Mouse (Mus musculus) CH12.LX (cell line): ENCODE results near the gene Nedd8. TPM values are rescaled to one million over a fixed set of nuclear protein-coding genes. Genes with fewer than 3 reads are reported as not detected.

ENCODE experiments used
- DNase-seq: peaks from one replicate; pipeline ENCODE4 v3.0.0-alpha.2; 2013; ENCODE audit errors: extremely low read depth
- H3K27ac ChIP-seq: 2 replicates; pipeline ENCODE4 v1.5.1; 2012; ENCODE audit warnings: low read depth, mild to moderate bottlenecking, control low read depth, moderate library complexity; ENCODE audit not compliant: insufficient read depth
- H3K27me3 ChIP-seq: replicated peaks from 2 replicates; pipeline ENCODE3; 2012; ENCODE audit warnings: inconsistent platforms
- H3K36me3 ChIP-seq, 2 experiments: replicated peaks in 1 of 2; 2 replicates each; pipeline versions ENCODE3 to v1.6.1; 2012; ENCODE audit warnings: inconsistent platforms in 1 of 2, low read length in 1 of 2, mild to moderate bottlenecking in 1 of 2, mixed read lengths in 1 of 2, moderate library complexity in 1 of 2; ENCODE audit not compliant: control insufficient read depth in 1 of 2, insufficient read depth in 1 of 2
- H3K4me1 ChIP-seq, 2 experiments: 2 replicates each; pipeline ENCODE4 v1.6.1; 2012; ENCODE audit warnings: inconsistent platforms in 1 of 2, moderate library complexity in 1 of 2; ENCODE audit not compliant: insufficient read depth in 2 of 2, control insufficient read depth in 1 of 2
- H3K4me2 ChIP-seq: 2 replicates; pipeline ENCODE4 v1.6.1; 2012; ENCODE audit warnings: low read depth, mild to moderate bottlenecking, control low read depth; ENCODE audit not compliant: poor library complexity, insufficient read depth, severe bottlenecking
- H3K4me3 ChIP-seq, 3 experiments: fragments of 150-350 bp in 1 of 3; sonication (generic) in 1 of 3; replicated peaks in 1 of 3; 2 replicates each; pipeline versions ENCODE3 to v1.5.1; 2011 to 2012; ENCODE audit warnings: low read depth in 2 of 3, low read length in 2 of 3, mild to moderate bottlenecking in 2 of 3, moderate library complexity in 2 of 3, control low read depth in 1 of 3, improper control_type of control experiment in 1 of 3, inconsistent platforms in 1 of 3, mixed read lengths in 1 of 3; ENCODE audit not compliant: poor library complexity in 1 of 3
- H3K79me2 ChIP-seq: replicated peaks from 2 replicates; pipeline ENCODE4 v1.6.1; 2012; ENCODE audit warnings: mild to moderate bottlenecking, moderate library complexity; ENCODE audit not compliant: control insufficient read depth, poor library complexity, insufficient read depth, severe bottlenecking; ENCODE audit errors: extremely low read depth
- H3K9ac ChIP-seq: 2 replicates; pipeline ENCODE4 v1.6.1; 2012; ENCODE audit warnings: low read depth, mild to moderate bottlenecking, control low read depth, moderate library complexity; ENCODE audit not compliant: insufficient read depth
- H3K9me3 ChIP-seq: replicated peaks from 2 replicates; pipeline ENCODE3; 2012; ENCODE audit warnings: low read length, inconsistent platforms, mixed read lengths
- CHD1 ChIP-seq: IDR thresholded peaks from 2 replicates; pipeline ENCODE4 v1.6.1; 2012; ENCODE audit warnings: low read depth, low read length, improper control_type of control experiment, inconsistent platforms
- CTCF ChIP-seq, 2 experiments: IDR thresholded peaks in 1 of 2; conservative IDR thresholded peaks in 1 of 2; 2 replicates each; pipeline ENCODE4 v1.5.1; 2011 to 2012; ENCODE audit warnings: low read depth in 2 of 2, low read length in 2 of 2, improper control_type of control experiment in 1 of 2, inconsistent platforms in 1 of 2, mild to moderate bottlenecking in 1 of 2, moderate library complexity in 1 of 2
- ELF1 ChIP-seq: IDR thresholded peaks from 2 replicates; pipeline ENCODE4 v1.6.1; 2014; ENCODE audit warnings: low read depth, mild to moderate bottlenecking, inconsistent platforms, low read length, improper control_type of control experiment
- EP300 ChIP-seq: IDR thresholded peaks from 2 replicates; pipeline ENCODE4 v1.6.1; 2011; ENCODE audit warnings: low read length, improper control_type of control experiment
- IRF4 ChIP-seq: IDR thresholded peaks from 2 replicates; pipeline ENCODE4 v1.6.1; 2014; ENCODE audit warnings: low read depth, mild to moderate bottlenecking, inconsistent platforms, low read length, improper control_type of control experiment
- JUND ChIP-seq: conservative IDR thresholded peaks from 2 replicates; pipeline ENCODE4 v1.6.1; 2011; ENCODE audit warnings: low read depth, low read length, improper control_type of control experiment
- MAFK ChIP-seq: IDR thresholded peaks from 2 replicates; pipeline ENCODE4 v1.6.1; 2011; ENCODE audit warnings: low read length, improper control_type of control experiment; ENCODE audit not compliant: insufficient replicate concordance
- MAX ChIP-seq: IDR thresholded peaks from 2 replicates; pipeline ENCODE4 v1.6.1; 2011; ENCODE audit warnings: low read length, improper control_type of control experiment
- MAZ ChIP-seq: IDR thresholded peaks from 2 replicates; pipeline ENCODE4 v1.6.1; 2012; ENCODE audit warnings: low read depth, mild to moderate bottlenecking, inconsistent platforms, low read length, improper control_type of control experiment, moderate library complexity
- MEF2A ChIP-seq: IDR thresholded peaks from 2 replicates; pipeline ENCODE4 v1.6.1; 2014; ENCODE audit warnings: low read depth, mild to moderate bottlenecking, inconsistent platforms, low read length, improper control_type of control experiment, borderline replicate concordance
- MYC ChIP-seq: IDR thresholded peaks from 2 replicates; pipeline ENCODE4 v1.6.1; 2011; ENCODE audit warnings: low read depth, mild to moderate bottlenecking, improper control_type of control experiment, low read length
- NRF1 ChIP-seq: IDR thresholded peaks from 2 replicates; pipeline ENCODE4 v1.6.1; 2014; ENCODE audit warnings: low read depth, mild to moderate bottlenecking, inconsistent platforms, low read length, improper control_type of control experiment, moderate library complexity
- PAX5 ChIP-seq: IDR thresholded peaks from 2 replicates; pipeline ENCODE4 v1.6.1; 2012; ENCODE audit warnings: low read length, inconsistent platforms, mixed read lengths
- POLR2A ChIP-seq: IDR thresholded peaks from 2 replicates; pipeline ENCODE4 v1.6.1; 2011; ENCODE audit warnings: low read depth, mild to moderate bottlenecking, improper control_type of control experiment, low read length
- POLR2AphosphoS2 ChIP-seq: IDR thresholded peaks from 2 replicates; pipeline ENCODE4 v1.6.1; 2011; ENCODE audit warnings: low read depth, low read length, improper control_type of control experiment
- RAD21 ChIP-seq: IDR thresholded peaks from 2 replicates; pipeline ENCODE4 v1.6.1; 2011; ENCODE audit warnings: low read depth, mild to moderate bottlenecking, low read length, improper control_type of control experiment, moderate library complexity
- RCOR1 ChIP-seq: conservative IDR thresholded peaks from 2 replicates; pipeline ENCODE4 v1.6.1; 2012; ENCODE audit warnings: low read depth, mild to moderate bottlenecking, inconsistent platforms, low read length, improper control_type of control experiment
- SMC3 ChIP-seq: IDR thresholded peaks from 2 replicates; pipeline ENCODE4 v1.6.1; 2011; ENCODE audit warnings: low read depth, low read length, improper control_type of control experiment
- TBP ChIP-seq: conservative IDR thresholded peaks from 2 replicates; pipeline ENCODE4 v1.6.1; 2011; ENCODE audit warnings: low read depth, low read length, improper control_type of control experiment
- TCF12 ChIP-seq: IDR thresholded peaks from 2 replicates; pipeline ENCODE4 v1.6.1; 2014; ENCODE audit warnings: low read depth, mild to moderate bottlenecking, inconsistent platforms, low read length, improper control_type of control experiment
- USF1 ChIP-seq: IDR thresholded peaks from 2 replicates; pipeline ENCODE4 v1.6.1; 2014; ENCODE audit warnings: low read depth, mild to moderate bottlenecking, inconsistent platforms, low read length, improper control_type of control experiment
- USF2 ChIP-seq: conservative IDR thresholded peaks from 2 replicates; pipeline ENCODE4 v1.6.1; 2011; ENCODE audit warnings: low read depth, low read length, improper control_type of control experiment
- ZC3H11A ChIP-seq: IDR thresholded peaks from 2 replicates; pipeline ENCODE4 v1.6.1; 2012; ENCODE audit warnings: low read depth, mild to moderate bottlenecking, inconsistent platforms, low read length, improper control_type of control experiment
- ZMIZ1 ChIP-seq: IDR thresholded peaks from 2 replicates; pipeline ENCODE4 v1.6.1; 2012; ENCODE audit warnings: low read depth, mild to moderate bottlenecking, inconsistent platforms, low read length, improper control_type of control experiment
- ZNF384 ChIP-seq: IDR thresholded peaks from 2 replicates; pipeline ENCODE4 v1.6.1; 2012; ENCODE audit warnings: low read depth, low read length, improper control_type of control experiment, inconsistent platforms
- dilution Hi-C: fragments of 300-500 bp; cut with MboI; formaldehyde crosslinking; loops from 2 replicates; pipeline ENCODE4 v1.14.3; 2020; ENCODE audit warnings: low sequenced_read_pairs; ENCODE audit not compliant: extremely low pct_unique_long_range_greater_than_20kb, extremely low pct_ligation_motif_present
- in situ Hi-C: fragments of 300-500 bp; cut with MboI; formaldehyde crosslinking; loops from 3 replicates; pipeline ENCODE4 v1.14.3; 2019; ENCODE audit warnings: low sequenced_read_pairs, low pct_ligation_motif_present, low pct_unique_long_range_greater_than_20kb, mixed read lengths
- polyA plus RNA-seq: library from polyadenylated mRNA; unstranded; fragments of >175 nt; gene quantifications from 2 replicates; pipeline ENCODE4 v1.2.1, GENCODE M21; 2012; ENCODE audit warnings: low read depth; ENCODE audit not compliant: insufficient read length
- total RNA-seq, 2 experiments: library from RNA; depleted of rRNA; stranded (reverse); fragments of 300-350 nt in 1 of 2; fragments of >200 nt in 1 of 2; gene quantifications; 2 replicates each; pipeline ENCODE4 v1.2.3; 2012 to 2014

Nedd8 gene
- total and polyA plus RNA-seq, 3 experiments, result 276 to 513 (median 378) TPM

DNA sequence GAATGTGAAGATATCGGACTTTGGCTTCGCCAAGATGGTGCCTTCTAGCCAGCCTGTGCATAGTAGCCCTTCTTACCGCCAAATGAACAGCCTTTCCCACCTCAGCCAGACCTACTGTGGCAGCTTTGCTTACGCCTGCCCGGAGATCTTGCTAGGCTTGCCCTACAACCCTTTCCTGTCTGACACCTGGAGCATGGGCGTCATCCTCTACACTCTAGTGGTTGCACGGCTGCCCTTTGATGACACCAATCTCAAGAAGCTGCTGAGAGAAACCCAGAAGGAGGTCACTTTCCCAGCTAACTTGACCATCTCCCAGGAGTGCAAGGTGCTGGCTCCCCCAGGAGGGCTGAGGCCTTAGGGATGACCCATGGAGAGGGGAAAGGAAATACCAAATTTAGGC lies 20.4 kb downstream of the Nedd8 start:
- dilution Hi-C loops (no loop called here), in situ Hi-C loops (no loop called here)
- H3K79me2 ChIP-seq, result no peaks in the 10 kb centered on the region
- no peak overlapping the region for H3K9ac ChIP-seq
- DNase-seq, result no peak
- TF ChIP-seq POLR2A, result no peak
- no peak for TF ChIP-seq TCF12
- no peak for TF ChIP-seq JUND
- no peak for TF ChIP-seq MAX
- TF ChIP-seq MEF2A, result no peak
- TF ChIP-seq NRF1, result no peak
- TF ChIP-seq ZC3H11A, result no peak
- TF ChIP-seq RCOR1, result no peak
- TF ChIP-seq ZNF384, result no peak
- no peak for TF ChIP-seq ZMIZ1
- TF ChIP-seq RAD21, result no peak
- TF ChIP-seq PAX5, result no peak
- TF ChIP-seq MAFK, result no peak
- TF ChIP-seq CHD1, result no peak
- TF ChIP-seq EP300, result no peak
- H3K9me3 ChIP-seq, result no peaks in the 10 kb centered on the region
- H3K4me1 ChIP-seq, result no peaks in the 10 kb centered on the region
- H3K4me3 ChIP-seq, result no peak overlapping the region
- no peaks in the 10 kb centered on the region for H3K27me3 ChIP-seq
- H3K36me3 ChIP-seq, result peaks cover 0 to 13% of the 10 kb centered on the region in 2 experiments
- H3K4me2 ChIP-seq, result no peak overlapping the region
- H3K27ac ChIP-seq, result no peak overlapping the region

DNA sequence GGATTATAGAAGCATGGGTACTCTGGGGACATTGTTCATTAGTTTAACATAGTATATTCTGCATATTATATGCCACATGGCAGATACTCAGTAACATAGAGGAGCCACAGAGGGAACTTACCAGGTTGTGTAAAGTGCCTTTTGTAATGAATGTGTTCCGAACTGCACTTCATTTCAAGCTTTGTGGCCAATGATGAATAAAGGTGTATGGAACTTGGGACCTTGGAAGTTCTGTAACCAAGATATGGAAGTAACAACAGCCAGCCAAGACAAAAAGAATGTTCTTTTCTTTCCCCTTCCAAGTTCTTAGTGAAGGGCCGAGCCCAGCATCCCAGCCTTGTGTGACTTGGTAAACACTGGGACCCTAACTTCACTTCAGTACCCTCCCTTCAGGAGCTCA lies 22.0 kb downstream of the Nedd8 start, which contains the start of gene Tssk4:
Gene Tssk4 (plus strand): TSS at position 301 of the 400 bp plus-strand sequence.
- TF ChIP-seq MAFK (no peak), CTCF (conservative IDR thresholded peaks at IDR 0.05 in 1 of 2, IDR thresholded peaks at IDR 0.05 in 1 of 2; ENCODE audit: low read depth in 2 of 2, low read length in 2 of 2) (no peak), USF2 (no peak), USF1 (no peak), RCOR1 (no peak), NRF1 (no peak), POLR2AphosphoS2 (no peak), IRF4 (no peak), MAZ (no peak), ELF1 (no peak), SMC3 (no peak), RAD21 (no peak), TBP (no peak), ZMIZ1 (no peak), MYC (no peak)
- no peaks in the 10 kb centered on the region for H3K9me3 ChIP-seq
- no peak for DNase-seq
- in situ Hi-C loops (no loop called here), dilution Hi-C loops (no loop called here)
- H3K79me2 ChIP-seq, result peaks cover 7% of the 10 kb centered on the region
- H3K4me2 ChIP-seq, result no peak within 1 kb of the TSS
- no peak within 1 kb of the TSS for H3K9ac ChIP-seq
- peaks cover 3 to 19% of the 10 kb centered on the region in 2 experiments for H3K36me3 ChIP-seq
- no peak within 1 kb of the TSS for H3K27ac ChIP-seq
- H3K27me3 ChIP-seq, result no peaks in the 10 kb centered on the region
- H3K4me1 ChIP-seq, result peaks cover 4 to 15% of the 10 kb centered on the region in 2 experiments; a peak in 2 of 4 replicates
- no peak within 1 kb of the TSS for H3K4me3 ChIP-seq
